Mouse (Mus musculus) brain, embryonic 18.5 days (tissue): ENCODE data around the gene Kdelc1.

Source experiments
- DNase-seq: peaks from one replicate; pipeline ENCODE4 v3.0.0-alpha.2; 2012; ENCODE audit warnings: low read depth, low spot score

The Kdelc1 gene

GRCm38 (mm10) chr1:44063439-44063838, 55.2 kb downstream of the Kdelc1 start:
- DNase-seq: no peak

GRCm38 (mm10) chr1:44061836-44062235, 56.8 kb downstream of the Kdelc1 start, which contains the start of gene Gm8251:
TSS of gene Gm8251 (minus strand) at chr1:44061936.
- DNase-seq: no peak

- DNase-seq: no peak
These were observed 60.8 kb downstream of the Kdelc1 start for GRCm38 (mm10) chr1:44057805-44058204.
